Mouse (Mus musculus): ENCODE measurements around the gene Tlr4. TPM values are rescaled to one million over a fixed set of nuclear protein-coding genes. Genes with fewer than 3 reads are reported as not detected.

Gene Tlr4
- polyA plus RNA-seq, 1 experiment from 2014 or later: 3.4 TPM

DNA sequence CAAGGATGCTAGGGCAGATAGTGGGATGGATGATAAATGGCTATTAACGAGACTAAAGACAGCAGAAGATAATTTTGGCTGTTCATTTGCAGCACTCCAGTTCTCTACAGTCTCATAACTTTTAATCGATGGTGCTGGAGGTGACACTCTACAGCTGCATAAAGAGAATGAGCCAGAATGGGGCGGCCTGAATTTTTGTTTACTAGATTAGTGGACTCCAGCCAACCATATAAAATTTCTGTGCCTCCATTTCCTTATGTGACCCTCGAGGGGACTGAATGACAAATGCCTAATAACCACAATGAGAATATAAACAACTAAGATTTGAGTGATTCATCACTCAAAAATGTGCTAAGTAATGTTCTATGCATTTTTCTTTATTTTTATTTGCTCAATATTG, 48.4 kb downstream of the Tlr4 start:
- TF ChIP-seq EP300 (optimal IDR thresholded peaks at IDR 0.05): no peak
- TF ChIP-seq CTCF (IDR thresholded peaks at IDR 0.05; ENCODE audit: low read depth): no peak
- 45% methylated on average over 4 of the region's 4 CpGs for WGBS
- H3K9ac ChIP-seq (ENCODE audit: low read length): no peak overlapping the region
- ATAC-seq (ENCODE audit: low FRiP score, low TSS enrichment) (no peak), DNase-seq (ENCODE audit: low spot score) (no peak)
- H3K4me1 ChIP-seq (replicated peaks; ENCODE audit: control insufficient read depth, insufficient read depth): no peaks in the 10 kb centered on the region
- H3K27ac ChIP-seq (replicated peaks): no peak overlapping the region
- no peaks in the 10 kb centered on the region for H3K9me3 ChIP-seq (ENCODE audit: control insufficient read depth, low read length)
- no peaks in the 10 kb centered on the region for H3K27me3 ChIP-seq (ENCODE audit: control insufficient read depth, insufficient read depth, low read length)
- H3K36me3 ChIP-seq (ENCODE audit: control insufficient read depth, insufficient read depth, low read length): no peaks in the 10 kb centered on the region
- no peak overlapping the region for H3K4me3 ChIP-seq (ENCODE audit: low read depth, low read length)
- no peak overlapping the region for H3K4me2 ChIP-seq (replicated peaks; ENCODE audit: low read depth)

- no peak for DNase-seq (ENCODE audit: low spot score)
- Histone ChIP-seq H3K9me3 (ENCODE audit: control insufficient read depth, low read length) (no peaks in the 10 kb centered on the region), H3K4me1 (replicated peaks; ENCODE audit: control insufficient read depth, insufficient read depth) (no peaks in the 10 kb centered on the region), H3K4me3 (ENCODE audit: low read depth, low read length) (no peak overlapping the region), H3K27me3 (ENCODE audit: control insufficient read depth, insufficient read depth, low read length) (no peaks in the 10 kb centered on the region), H3K4me2 (replicated peaks; ENCODE audit: low read depth) (no peak overlapping the region), H3K36me3 (ENCODE audit: control insufficient read depth, insufficient read depth, low read length) (no peaks in the 10 kb centered on the region), H3K27ac (replicated peaks) (no peak overlapping the region), H3K9ac (ENCODE audit: low read length) (no peak overlapping the region)
- ATAC-seq (ENCODE audit: low FRiP score, low TSS enrichment): no peak
- WGBS: 64% methylated on average over 11 of the region's 11 CpGs
- no peak for TF ChIP-seq EP300 (optimal IDR thresholded peaks at IDR 0.05)
- TF ChIP-seq CTCF (IDR thresholded peaks at IDR 0.05; ENCODE audit: low read depth): no peak
Observed at GRCm38 (mm10) chr4:66877609-66878008, 50.2 kb downstream of the Tlr4 start.

GRCm38 (mm10) chr4:66881496-66881895, 54.1 kb downstream of the Tlr4 start:
- no peak overlapping the region for H3K27ac ChIP-seq (replicated peaks)
- DNase-seq (ENCODE audit: low spot score): no peak
- no peaks in the 10 kb centered on the region for H3K4me1 ChIP-seq (replicated peaks; ENCODE audit: control insufficient read depth, insufficient read depth)
- H3K9me3 ChIP-seq (ENCODE audit: control insufficient read depth, low read length): no peaks in the 10 kb centered on the region
- no peak overlapping the region for H3K4me3 ChIP-seq (ENCODE audit: low read depth, low read length)
- H3K27me3 ChIP-seq (ENCODE audit: control insufficient read depth, insufficient read depth, low read length): no peaks in the 10 kb centered on the region
- TF ChIP-seq CTCF (IDR thresholded peaks at IDR 0.05; ENCODE audit: low read depth) (no peak), EP300 (optimal IDR thresholded peaks at IDR 0.05) (no peak)
- H3K9ac ChIP-seq (ENCODE audit: low read length): no peak overlapping the region
- 90% methylated on average over 1 of the region's 1 CpGs for WGBS
- H3K36me3 ChIP-seq (ENCODE audit: control insufficient read depth, insufficient read depth, low read length): no peaks in the 10 kb centered on the region
- no peak for ATAC-seq (ENCODE audit: low FRiP score, low TSS enrichment)
- no peak overlapping the region for H3K4me2 ChIP-seq (replicated peaks; ENCODE audit: low read depth)

DNA sequence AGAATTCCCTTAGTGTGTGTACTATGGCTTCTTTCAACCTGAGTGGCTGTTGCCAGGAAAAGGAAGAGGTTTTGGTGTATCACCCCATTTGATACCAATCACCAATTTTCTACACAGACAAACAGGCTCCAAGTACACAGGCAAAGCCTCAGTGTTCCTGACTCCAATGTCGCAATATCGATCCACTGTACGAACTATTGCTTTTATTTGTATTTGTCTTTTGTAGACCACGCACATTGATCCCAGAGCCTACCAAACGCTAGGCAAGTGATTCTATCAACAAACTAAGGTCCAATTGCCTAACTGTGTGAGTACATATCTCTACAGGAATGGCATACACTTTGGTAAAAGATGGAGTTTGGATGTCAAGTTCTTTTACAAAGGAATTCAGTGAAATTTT, 55.9 kb downstream of the Tlr4 start:
- H3K27ac ChIP-seq (replicated peaks): no peak overlapping the region
- 87% methylated on average over 5 of the region's 5 CpGs for WGBS
- no peaks in the 10 kb centered on the region for H3K9me3 ChIP-seq (ENCODE audit: control insufficient read depth, low read length)
- H3K9ac ChIP-seq (ENCODE audit: low read length): no peak overlapping the region
- no peaks in the 10 kb centered on the region for H3K36me3 ChIP-seq (ENCODE audit: control insufficient read depth, insufficient read depth, low read length)
- TF ChIP-seq EP300 (optimal IDR thresholded peaks at IDR 0.05) (no peak), CTCF (IDR thresholded peaks at IDR 0.05; ENCODE audit: low read depth) (no peak)
- no peaks in the 10 kb centered on the region for H3K27me3 ChIP-seq (ENCODE audit: control insufficient read depth, insufficient read depth, low read length)
- H3K4me1 ChIP-seq (replicated peaks; ENCODE audit: control insufficient read depth, insufficient read depth): no peaks in the 10 kb centered on the region
- H3K4me3 ChIP-seq (ENCODE audit: low read depth, low read length): no peak overlapping the region
- DNase-seq (ENCODE audit: low spot score): no peak
- no peak overlapping the region for H3K4me2 ChIP-seq (replicated peaks; ENCODE audit: low read depth)
- no peak for ATAC-seq (ENCODE audit: low FRiP score, low TSS enrichment)

DNA sequence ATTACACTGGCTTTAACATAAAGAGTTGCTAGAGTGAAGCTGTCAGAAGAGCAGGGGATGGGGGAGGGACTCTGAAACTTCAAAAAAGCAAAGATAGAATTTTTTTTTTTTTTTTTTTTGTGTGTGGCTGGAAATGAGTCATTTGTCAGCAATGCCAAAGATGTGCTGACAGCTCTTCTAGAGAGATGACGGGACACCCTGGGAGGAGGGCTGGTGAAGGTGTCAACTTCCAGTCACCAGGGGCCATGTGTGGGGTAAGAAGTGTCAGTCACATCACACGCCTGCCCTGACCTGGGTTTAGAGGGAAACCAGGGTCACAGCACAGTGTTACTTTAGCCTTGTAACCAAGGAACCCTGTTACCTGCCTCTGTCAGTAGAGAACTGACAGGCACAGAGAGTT, 67.2 kb downstream of the Tlr4 start:
- H3K36me3 ChIP-seq (ENCODE audit: control insufficient read depth, insufficient read depth, low read length): no peaks in the 10 kb centered on the region
- H3K27ac ChIP-seq (replicated peaks): no peak overlapping the region
- WGBS: 34% methylated on average over 2 of the region's 2 CpGs
- no peak overlapping the region for H3K4me3 ChIP-seq (ENCODE audit: low read depth, low read length)
- H3K4me2 ChIP-seq (replicated peaks; ENCODE audit: low read depth): no peak overlapping the region
- ATAC-seq (ENCODE audit: low FRiP score, low TSS enrichment) (no peak), DNase-seq (ENCODE audit: low spot score) (no peak)
- no peaks in the 10 kb centered on the region for H3K4me1 ChIP-seq (replicated peaks; ENCODE audit: control insufficient read depth, insufficient read depth)
- TF ChIP-seq CTCF (IDR thresholded peaks at IDR 0.05; ENCODE audit: low read depth): no peak
- H3K9me3 ChIP-seq (ENCODE audit: control insufficient read depth, low read length): no peaks in the 10 kb centered on the region
- H3K9ac ChIP-seq (ENCODE audit: low read length): no peak overlapping the region
- H3K27me3 ChIP-seq (ENCODE audit: control insufficient read depth, insufficient read depth, low read length): no peaks in the 10 kb centered on the region

GRCm38 (mm10) chr4:66894981-66895380, 67.6 kb downstream of the Tlr4 start:
- WGBS: 69% methylated on average over 7 of the region's 7 CpGs
- DNase-seq (ENCODE audit: low spot score): no peak
- no peaks in the 10 kb centered on the region for H3K4me1 ChIP-seq (replicated peaks; ENCODE audit: control insufficient read depth, insufficient read depth)
- no peak for ATAC-seq (ENCODE audit: low FRiP score, low TSS enrichment)
- no peaks in the 10 kb centered on the region for H3K36me3 ChIP-seq (ENCODE audit: control insufficient read depth, insufficient read depth, low read length)
- no peak overlapping the region for H3K27ac ChIP-seq (replicated peaks)
- TF ChIP-seq EP300 (optimal IDR thresholded peaks at IDR 0.05) (no peak), CTCF (IDR thresholded peaks at IDR 0.05; ENCODE audit: low read depth) (no peak)
- H3K9ac ChIP-seq (ENCODE audit: low read length): no peak overlapping the region
- no peak overlapping the region for H3K4me2 ChIP-seq (replicated peaks; ENCODE audit: low read depth)
- H3K4me3 ChIP-seq (ENCODE audit: low read depth, low read length): no peak overlapping the region
- H3K27me3 ChIP-seq (ENCODE audit: control insufficient read depth, insufficient read depth, low read length): no peaks in the 10 kb centered on the region
- H3K9me3 ChIP-seq (ENCODE audit: control insufficient read depth, low read length): no peaks in the 10 kb centered on the region

All from stomach, postnatal 0 days (tissue).